Mouse (Mus musculus) E14TG2a.4 (cell line): ENCODE measurements around the gene Sgms1.

Experiments used
- H3K27me3 ChIP-seq: 2 replicates; pipeline ENCODE4 v1.6.1; 2014; ENCODE audit warnings: low read length, control low read depth; ENCODE audit not compliant: insufficient read depth
- H3K36me3 ChIP-seq: 2 replicates; pipeline ENCODE4 v1.6.1; 2014; ENCODE audit warnings: low read length, control low read depth; ENCODE audit not compliant: insufficient read depth
- H3K4me1 ChIP-seq: replicated peaks from 2 replicates; pipeline ENCODE4 v1.6.1; 2014; ENCODE audit warnings: low read depth, low read length, control low read depth
- H3K4me3 ChIP-seq: replicated peaks from 2 replicates; pipeline ENCODE4 v1.5.1; 2014; ENCODE audit warnings: mild to moderate bottlenecking, low read length
- H3K9me3 ChIP-seq: 2 replicates; pipeline ENCODE4 v1.6.1; 2014; ENCODE audit warnings: low read length, control low read depth
- CTCF ChIP-seq: conservative IDR thresholded peaks from 2 replicates; pipeline ENCODE4 v1.5.1; 2014; ENCODE audit warnings: low read length
- NANOG ChIP-seq: IDR thresholded peaks from 2 replicates; pipeline ENCODE4 v1.6.1; 2014; ENCODE audit warnings: borderline replicate concordance, low read length, mixed read lengths
- POU5F1 ChIP-seq: IDR thresholded peaks from 2 replicates; pipeline ENCODE4 v1.6.1; 2014; ENCODE audit warnings: low read length, borderline replicate concordance

Sgms1 gene

GRCm38 (mm10) chr19:32202131-32203114 is 187.1 kb downstream of the Sgms1 start:
- H3K4me3 ChIP-seq: no peak overlapping the region
- peaks cover 25% of the 10 kb centered on the region for H3K36me3 ChIP-seq
- H3K9me3 ChIP-seq: no peaks in the 10 kb centered on the region
- TF ChIP-seq POU5F1 (no peak), CTCF (no peak), NANOG (no peak)
- H3K4me1 ChIP-seq: peaks cover 47% of the 10 kb centered on the region
- no peaks in the 10 kb centered on the region for H3K27me3 ChIP-seq

GRCm38 (mm10) chr19:32199861-32200574 is 189.5 kb downstream of the Sgms1 start:
- Histone ChIP-seq H3K9me3 (no peaks in the 10 kb centered on the region), H3K4me1 (peaks cover 71% of the 10 kb centered on the region), H3K27me3 (no peaks in the 10 kb centered on the region), H3K4me3 (no peak overlapping the region), H3K36me3 (peaks cover 38% of the 10 kb centered on the region)
- TF ChIP-seq NANOG: no peak
- TF ChIP-seq CTCF: no peak
- TF ChIP-seq POU5F1: no peak

- Histone ChIP-seq H3K4me1 (peaks cover 80% of the 10 kb centered on the region), H3K36me3 (peaks cover 40% of the 10 kb centered on the region), H3K27me3 (no peaks in the 10 kb centered on the region), H3K9me3 (no peaks in the 10 kb centered on the region), H3K4me3 (no peak overlapping the region)
- TF ChIP-seq POU5F1 (no peak), CTCF (no peak), NANOG (no peak)
Measured at GRCm38 (mm10) chr19:32199133-32199532, 190.4 kb downstream of the Sgms1 start.

DNA sequence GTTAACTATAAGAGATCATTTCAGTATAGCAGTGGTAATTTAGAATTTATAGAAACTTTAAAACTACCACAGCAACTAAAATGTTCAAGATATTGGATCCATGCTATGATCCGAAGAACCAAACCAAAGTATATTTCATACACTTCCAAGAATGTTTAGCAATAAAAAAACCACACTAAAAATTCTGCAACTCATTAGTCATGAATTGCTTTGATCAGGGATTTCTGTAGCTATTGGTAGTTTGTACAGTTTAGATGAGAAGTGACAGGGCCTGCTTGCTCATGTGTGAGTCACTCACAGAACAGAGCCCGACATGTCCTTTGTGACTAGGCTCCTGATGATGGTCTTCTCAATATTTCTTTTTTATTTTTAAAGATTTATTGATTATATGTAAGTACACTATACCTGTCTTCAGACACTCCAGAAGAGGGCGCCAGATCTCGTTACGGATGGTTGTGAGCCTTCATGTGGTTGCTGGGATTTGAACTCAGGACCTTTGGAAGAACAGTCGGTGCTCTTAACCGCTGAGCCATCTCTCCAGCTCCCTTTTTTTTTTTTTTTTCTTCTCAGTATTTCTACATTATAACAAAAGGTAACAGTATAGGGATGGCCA is 190.9 kb downstream of the Sgms1 start:
- H3K27me3 ChIP-seq: no peaks in the 10 kb centered on the region
- H3K4me3 ChIP-seq: no peak overlapping the region
- H3K9me3 ChIP-seq: no peaks in the 10 kb centered on the region
- H3K36me3 ChIP-seq: peaks cover 44% of the 10 kb centered on the region
- H3K4me1 ChIP-seq: peaks cover 85% of the 10 kb centered on the region
- TF ChIP-seq CTCF: no peak; the same call in 1 of the 2 replicates
- no peak for TF ChIP-seq POU5F1
- TF ChIP-seq NANOG: no peak

- Histone ChIP-seq H3K4me1 (peaks cover 81% of the 10 kb centered on the region), H3K4me3 (no peak overlapping the region), H3K36me3 (peaks cover 55% of the 10 kb centered on the region), H3K27me3 (no peaks in the 10 kb centered on the region), H3K9me3 (no peaks in the 10 kb centered on the region)
- TF ChIP-seq NANOG (no peak), POU5F1 (no peak), CTCF (no peak)
Measured at GRCm38 (mm10) chr19:32196976-32197819, 192.3 kb downstream of the Sgms1 start.

DNA sequence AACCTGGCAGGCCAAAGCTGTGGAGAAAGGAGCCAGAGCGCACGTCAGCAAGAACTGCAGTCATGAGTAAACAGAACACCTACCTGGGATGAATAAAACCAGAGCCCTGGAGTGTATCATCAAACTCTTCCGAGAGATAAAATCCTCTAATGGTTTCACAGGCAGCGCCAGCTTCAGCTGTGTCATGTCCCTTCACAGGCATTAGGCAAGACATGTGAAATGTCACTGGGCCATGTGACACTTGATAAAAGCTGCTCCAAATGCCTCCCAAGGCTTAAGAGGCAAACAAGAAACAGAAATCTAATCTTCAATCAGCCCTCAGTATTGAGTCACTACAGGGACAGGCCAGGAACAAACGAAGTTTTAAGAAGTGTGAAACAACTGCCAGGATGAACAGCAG is 193.3 kb downstream of the Sgms1 start:
- H3K4me1 ChIP-seq: peaks cover 79% of the 10 kb centered on the region
- no peak for TF ChIP-seq CTCF
- no peak for TF ChIP-seq NANOG
- TF ChIP-seq POU5F1: no peak
- H3K4me3 ChIP-seq: 0 out of 2 replicates have a peak overlapping the region, but pooled peaks have one; percentile 1
- no peaks in the 10 kb centered on the region for H3K27me3 ChIP-seq
- H3K9me3 ChIP-seq: no peaks in the 10 kb centered on the region
- peaks cover 57% of the 10 kb centered on the region for H3K36me3 ChIP-seq

- Histone ChIP-seq H3K27me3 (no peaks in the 10 kb centered on the region), H3K36me3 (peaks cover 46% of the 10 kb centered on the region), H3K4me1 (peaks cover 74% of the 10 kb centered on the region), H3K9me3 (no peaks in the 10 kb centered on the region), H3K4me3 (no peak overlapping the region)
- peak; percentile 88 for TF ChIP-seq NANOG
- 0 out of 2 replicates have a peak, but pooled peaks have one; percentile 39 for TF ChIP-seq POU5F1
- no peak for TF ChIP-seq CTCF
Measured at GRCm38 (mm10) chr19:32194863-32195262, 194.7 kb downstream of the Sgms1 start.
